Mouse (Mus musculus): Measurements from ENCODE around the gene Cyp4a31.
"Not testable (repeated sequence)": the region's sequence is repeated elsewhere in the genome, so short reads cannot be mapped to it uniquely, and the experiment has no call there.

- TF ChIP-seq CTCF (IDR thresholded peaks at IDR 0.05); EP300 (IDR thresholded peaks at IDR 0.05; ENCODE audit: insufficient read depth, low read depth, low read length); POLR2A (IDR thresholded peaks at IDR 0.05; ENCODE audit: insufficient read depth, low read depth, low read length): not testable (repeated sequence)
Measured at GRCm38 (mm10) chr4:115600611-115601010, 37.2 kb downstream of the Cyp4a31 start, which contains the start of gene Cyp4a32.

All from heart, adult 2 months (tissue).